Mouse (Mus musculus): ENCODE data around the gene Dusp13. TPM values are rescaled to one million over a fixed set of nuclear protein-coding genes. Genes with fewer than 3 reads are reported as not detected.

Dusp13 gene
- polyA plus RNA-seq, 1 experiment from 2014 or later, result not detected

- Histone ChIP-seq H3K27ac (no peak overlapping the region), H3K9me3 (no peaks in the 10 kb centered on the region), H3K27me3 (no peaks in the 10 kb centered on the region), H3K9ac (no peak overlapping the region), H3K4me3 (replicated peaks) (no peak overlapping the region), H3K4me2 (no peak overlapping the region), H3K36me3 (replicated peaks) (no peaks in the 10 kb centered on the region), H3K4me1 (peaks cover 21% of the 10 kb centered on the region)
- WGBS, result 78% methylated on average over 7 of the region's 7 CpGs
- no peak for ATAC-seq (ENCODE audit: low FRiP score)
Observed at GRCm38 (mm10) chr14:21765754-21766397, 14.9 kb upstream of the Dusp13 start.

GRCm38 (mm10) chr14:21764646-21765045, 13.7 kb upstream of the Dusp13 start:
- no peak overlapping the region for H3K9ac ChIP-seq
- H3K4me1 ChIP-seq, result peaks cover 21% of the 10 kb centered on the region
- H3K27me3 ChIP-seq, result no peaks in the 10 kb centered on the region
- H3K27ac ChIP-seq, result no peak overlapping the region
- no peaks in the 10 kb centered on the region for H3K36me3 ChIP-seq (replicated peaks)
- ATAC-seq (ENCODE audit: low FRiP score), result no peak
- WGBS, result 82% methylated on average over 6 of the region's 6 CpGs
- no peak overlapping the region for H3K4me3 ChIP-seq (replicated peaks)
- H3K4me2 ChIP-seq, result no peak overlapping the region
- no peaks in the 10 kb centered on the region for H3K9me3 ChIP-seq

GRCm38 (mm10) chr14:21763736-21764135, 12.8 kb upstream of the Dusp13 start:
- Histone ChIP-seq H3K4me1 (peaks cover 12% of the 10 kb centered on the region), H3K27ac (no peak overlapping the region), H3K9me3 (no peaks in the 10 kb centered on the region), H3K9ac (no peak overlapping the region), H3K27me3 (no peaks in the 10 kb centered on the region), H3K36me3 (replicated peaks) (no peaks in the 10 kb centered on the region), H3K4me2 (no peak overlapping the region), H3K4me3 (replicated peaks) (no peak overlapping the region)
- WGBS, result 95% methylated on average over 3 of the region's 3 CpGs
- no peak for ATAC-seq (ENCODE audit: low FRiP score)

- Histone ChIP-seq H3K4me2 (no peak overlapping the region), H3K27me3 (no peaks in the 10 kb centered on the region), H3K4me3 (replicated peaks) (no peak overlapping the region), H3K27ac (no peak overlapping the region), H3K9ac (no peak overlapping the region), H3K9me3 (no peaks in the 10 kb centered on the region), H3K36me3 (replicated peaks) (no peaks in the 10 kb centered on the region), H3K4me1 (0 out of 2 replicates have a peak, but pooled peaks cover 4% of the 10 kb centered on the region)
- 90% methylated on average over 9 of the region's 9 CpGs for WGBS
- ATAC-seq (ENCODE audit: low FRiP score), result no peak
Observed at GRCm38 (mm10) chr14:21761560-21761959, 10.6 kb upstream of the Dusp13 start.

- H3K36me3 ChIP-seq (replicated peaks), result no peaks in the 10 kb centered on the region
- no peak for ATAC-seq (ENCODE audit: low FRiP score)
- 84% methylated on average over 4 of the region's 4 CpGs for WGBS
Observed at GRCm38 (mm10) chr14:21753367-21753766, 2.4 kb upstream of the Dusp13 start.

GRCm38 (mm10) chr14:21752411-21752810, 1.4 kb upstream of the Dusp13 start:
- Histone ChIP-seq H3K4me3 (replicated peaks) (no peak overlapping the region), H3K4me1 (peaks cover 16% of the 10 kb centered on the region), H3K9me3 (no peaks in the 10 kb centered on the region), H3K27me3 (no peaks in the 10 kb centered on the region), H3K36me3 (replicated peaks) (no peaks in the 10 kb centered on the region), H3K27ac (no peak overlapping the region), H3K9ac (no peak overlapping the region), H3K4me2 (0 out of 2 replicates have a peak overlapping the region, but pooled peaks have one; percentile 83)
- WGBS, result 91% methylated on average over 3 of the region's 3 CpGs
- ATAC-seq (ENCODE audit: low FRiP score), result no peak

More at GRCm38 (mm10) chr14:21753367-21753766, 2.4 kb upstream of the Dusp13 start:
- Histone ChIP-seq H3K27ac (no peak overlapping the region), H3K4me2 (no peak overlapping the region), H3K4me3 (replicated peaks) (no peak overlapping the region), H3K9me3 (no peaks in the 10 kb centered on the region), H3K9ac (no peak overlapping the region), H3K27me3 (no peaks in the 10 kb centered on the region), H3K4me1 (peaks cover 16% of the 10 kb centered on the region)

- H3K36me3 ChIP-seq (replicated peaks), result no peaks in the 10 kb centered on the region
- H3K9me3 ChIP-seq, result no peaks in the 10 kb centered on the region
- no peaks in the 10 kb centered on the region for H3K27me3 ChIP-seq
- peak within 1 kb of the TSS; percentile 88 for H3K27ac ChIP-seq
- peak; percentile 90 for ATAC-seq (ENCODE audit: low FRiP score)
- peaks cover 16% of the 10 kb centered on the region for H3K4me1 ChIP-seq
- peak within 1 kb of the TSS; percentile 79 for H3K9ac ChIP-seq
- peak within 1 kb of the TSS; percentile 76 for H3K4me3 ChIP-seq (replicated peaks)
- WGBS, result 8% methylated on average over 52 of the region's 52 CpGs
- H3K4me2 ChIP-seq, result peak within 1 kb of the TSS; percentile 83
Observed at GRCm38 (mm10) chr14:21750008-21750880, 737 bp downstream of the Dusp13 start, which contains the start of gene Samd8. TSS of gene Samd8 (plus strand) at chr14:21750531.

- Histone ChIP-seq H3K4me3 (replicated peaks) (no peak overlapping the region), H3K4me1 (peaks cover 16% of the 10 kb centered on the region), H3K27me3 (0 out of 2 replicates have a peak, but pooled peaks cover 1% of the 10 kb centered on the region), H3K4me2 (no peak overlapping the region), H3K27ac (no peak overlapping the region), H3K9me3 (no peaks in the 10 kb centered on the region), H3K9ac (no peak overlapping the region), H3K36me3 (replicated peaks) (no peaks in the 10 kb centered on the region)
- 40% methylated on average over 15 of the region's 15 CpGs for WGBS
- ATAC-seq (ENCODE audit: low FRiP score), result no peak
Observed at GRCm38 (mm10) chr14:21748142-21748870, 2.7 kb downstream of the Dusp13 start.

- no peak overlapping the region for H3K4me3 ChIP-seq (replicated peaks)
- H3K36me3 ChIP-seq (replicated peaks), result no peaks in the 10 kb centered on the region
- H3K4me2 ChIP-seq, result no peak overlapping the region
- 77% methylated on average over 14 of the region's 14 CpGs for WGBS
- H3K4me1 ChIP-seq, result peaks cover 13% of the 10 kb centered on the region
- no peak for ATAC-seq (ENCODE audit: low FRiP score)
- H3K9ac ChIP-seq, result no peak overlapping the region
- H3K27ac ChIP-seq, result no peak overlapping the region
- H3K27me3 ChIP-seq, result 0 out of 2 replicates have a peak, but pooled peaks cover 5% of the 10 kb centered on the region
- no peaks in the 10 kb centered on the region for H3K9me3 ChIP-seq
Observed at GRCm38 (mm10) chr14:21747436-21748141, 3.4 kb downstream of the Dusp13 start.

GRCm38 (mm10) chr14:21746846-21747245, 4.1 kb downstream of the Dusp13 start:
- Histone ChIP-seq H3K36me3 (replicated peaks) (no peaks in the 10 kb centered on the region), H3K27ac (no peak overlapping the region), H3K9ac (no peak overlapping the region), H3K4me2 (no peak overlapping the region), H3K4me1 (peaks cover 7% of the 10 kb centered on the region), H3K4me3 (replicated peaks) (no peak overlapping the region), H3K9me3 (no peaks in the 10 kb centered on the region), H3K27me3 (0 out of 2 replicates have a peak, but pooled peaks cover 5% of the 10 kb centered on the region)
- ATAC-seq (ENCODE audit: low FRiP score), result no peak
- 84% methylated on average over 2 of the region's 2 CpGs for WGBS

- Histone ChIP-seq H3K27ac (no peak overlapping the region), H3K4me1 (peaks cover 2% of the 10 kb centered on the region; the same call in 1 of the 2 replicates), H3K9me3 (no peaks in the 10 kb centered on the region), H3K4me3 (replicated peaks) (no peak overlapping the region), H3K9ac (no peak overlapping the region), H3K27me3 (0 out of 2 replicates have a peak, but pooled peaks cover 6% of the 10 kb centered on the region), H3K36me3 (replicated peaks) (no peaks in the 10 kb centered on the region), H3K4me2 (no peak overlapping the region)
- WGBS, result 90% methylated on average over 8 of the region's 8 CpGs
- no peak for ATAC-seq (ENCODE audit: low FRiP score)
Observed at GRCm38 (mm10) chr14:21746251-21746650, 4.7 kb downstream of the Dusp13 start.
